Mouse (Mus musculus): Measurements from ENCODE around the gene Tsg101. TPM values are rescaled to one million over a fixed set of nuclear protein-coding genes. Genes with fewer than 3 reads are reported as not detected.

The Tsg101 gene
- polyA plus RNA-seq (2015; fragmentation: Nextera tagmentation; extraction: Ambion mirVana), result 370 and 380 TPM in 2 replicates

GRCm38 (mm10) chr7:46919551-46920176 is at the start of gene Tsg101:
Tsg101 (minus strand) TSS chr7:46919969.
- Histone ChIP-seq H3K4me2 (peak within 1 kb of the TSS; percentile 78), H3K36me3 (replicated peaks) (no peaks in the 10 kb centered on the region; the same call in 1 of the 2 replicates), H3K9ac (peak within 1 kb of the TSS; percentile 95), H3K27ac (peak within 1 kb of the TSS; percentile 95), H3K27me3 (replicated peaks) (no peaks in the 10 kb centered on the region), H3K4me1 (peaks cover 30% of the 10 kb centered on the region), H3K4me3 (peak within 1 kb of the TSS; percentile 100), H3K9me3 (no peaks in the 10 kb centered on the region)
- ATAC-seq (replicated peaks), result peak; percentile 95
- under 1% methylated on average over 71 of the region's 75 CpGs for WGBS

GRCm38 (mm10) chr7:46964070-46964469 is 44.3 kb upstream of the Tsg101 start:
- Histone ChIP-seq H3K9ac (no peak overlapping the region), H3K9me3 (no peaks in the 10 kb centered on the region), H3K4me1 (0 out of 2 replicates have a peak, but pooled peaks cover 2% of the 10 kb centered on the region), H3K4me2 (no peak overlapping the region), H3K27ac (no peak overlapping the region), H3K36me3 (replicated peaks) (no peaks in the 10 kb centered on the region), H3K27me3 (replicated peaks) (no peaks in the 10 kb centered on the region), H3K4me3 (no peak overlapping the region)
- 91% methylated on average over 7 of the region's 7 CpGs for WGBS
- no peak for ATAC-seq (replicated peaks)

- H3K9me3 ChIP-seq, result no peaks in the 10 kb centered on the region
- H3K27me3 ChIP-seq (replicated peaks), result no peaks in the 10 kb centered on the region
- no peaks in the 10 kb centered on the region for H3K36me3 ChIP-seq (replicated peaks)
- peak; percentile 63 for ATAC-seq (replicated peaks)
- 0 out of 2 replicates have a peak overlapping the region, but pooled peaks have one; percentile 34 for H3K27ac ChIP-seq
- H3K4me2 ChIP-seq, result peak overlapping the region; percentile 13
- 0% methylated on average over 9 of the region's 9 CpGs for WGBS
- no peak overlapping the region for H3K4me3 ChIP-seq
- no peak overlapping the region for H3K9ac ChIP-seq
- H3K4me1 ChIP-seq, result peaks cover 6% of the 10 kb centered on the region
Measured at GRCm38 (mm10) chr7:46962806-46963618, 43.2 kb upstream of the Tsg101 start.

- Histone ChIP-seq H3K27ac (no peak overlapping the region), H3K4me3 (no peak overlapping the region), H3K9me3 (no peaks in the 10 kb centered on the region), H3K4me1 (peaks cover 15% of the 10 kb centered on the region), H3K9ac (no peak overlapping the region), H3K27me3 (replicated peaks) (no peaks in the 10 kb centered on the region), H3K36me3 (replicated peaks) (no peaks in the 10 kb centered on the region), H3K4me2 (no peak overlapping the region)
- ATAC-seq (replicated peaks), result no peak
Measured at GRCm38 (mm10) chr7:46962132-46962531, 42.4 kb upstream of the Tsg101 start.

GRCm38 (mm10) chr7:46960991-46961390 is 41.2 kb upstream of the Tsg101 start:
- H3K9me3 ChIP-seq, result no peaks in the 10 kb centered on the region
- no peak overlapping the region for H3K9ac ChIP-seq
- H3K36me3 ChIP-seq (replicated peaks), result no peaks in the 10 kb centered on the region
- no peak overlapping the region for H3K4me2 ChIP-seq
- ATAC-seq (replicated peaks), result no peak
- H3K4me3 ChIP-seq, result no peak overlapping the region
- H3K4me1 ChIP-seq, result peaks cover 16% of the 10 kb centered on the region
- no peak overlapping the region for H3K27ac ChIP-seq
- WGBS, result 65% methylated on average over 3 of the region's 3 CpGs
- H3K27me3 ChIP-seq (replicated peaks), result no peaks in the 10 kb centered on the region

- ATAC-seq (replicated peaks), result peak; percentile 65
- Histone ChIP-seq H3K9ac (peak overlapping the region; percentile 72), H3K4me2 (peak overlapping the region; percentile 86), H3K36me3 (replicated peaks) (peaks cover 9% of the 10 kb centered on the region), H3K4me1 (peaks cover 16% of the 10 kb centered on the region), H3K4me3 (peak overlapping the region; percentile 68), H3K27ac (0 out of 2 replicates have a peak overlapping the region, but pooled peaks have one; percentile 21), H3K27me3 (replicated peaks) (no peaks in the 10 kb centered on the region), H3K9me3 (no peaks in the 10 kb centered on the region)
- 16% methylated on average over 9 of the region's 9 CpGs for WGBS
Measured at GRCm38 (mm10) chr7:46958853-46959252, 39.1 kb upstream of the Tsg101 start.

GRCm38 (mm10) chr7:46957831-46958691 is 38.3 kb upstream of the Tsg101 start, which contains the start of gene Uevld:
Uevld (minus strand) TSS chr7:46958527.
- peak within 1 kb of the TSS; percentile 72 for H3K9ac ChIP-seq
- H3K27ac ChIP-seq, result 0 out of 2 replicates have a peak within 1 kb of the TSS, but pooled peaks have one; percentile 21
- H3K4me3 ChIP-seq, result peak within 1 kb of the TSS; percentile 68
- H3K36me3 ChIP-seq (replicated peaks), result peaks cover 11% of the 10 kb centered on the region
- peak; percentile 95 for ATAC-seq (replicated peaks)
- H3K27me3 ChIP-seq (replicated peaks), result no peaks in the 10 kb centered on the region
- under 1% methylated on average over 51 of the region's 51 CpGs for WGBS
- peak within 1 kb of the TSS; percentile 86 for H3K4me2 ChIP-seq
- no peaks in the 10 kb centered on the region for H3K9me3 ChIP-seq
- peaks cover 14% of the 10 kb centered on the region for H3K4me1 ChIP-seq

GRCm38 (mm10) chr7:46935847-46936246 is 16.1 kb upstream of the Tsg101 start:
- H3K9me3 ChIP-seq, result no peaks in the 10 kb centered on the region
- H3K27me3 ChIP-seq (replicated peaks), result no peaks in the 10 kb centered on the region
- peaks cover 9% of the 10 kb centered on the region; the same call in 1 of the 2 replicates for H3K36me3 ChIP-seq (replicated peaks)
- no peak for ATAC-seq (replicated peaks)
- H3K9ac ChIP-seq, result no peak overlapping the region
- no peak overlapping the region for H3K27ac ChIP-seq
- 42% methylated on average over 4 of the region's 4 CpGs for WGBS
- H3K4me1 ChIP-seq, result no peaks in the 10 kb centered on the region
- no peak overlapping the region for H3K4me3 ChIP-seq
- H3K4me2 ChIP-seq, result no peak overlapping the region

GRCm38 (mm10) chr7:46934788-46935187 is 15.0 kb upstream of the Tsg101 start:
- Histone ChIP-seq H3K9ac (no peak overlapping the region), H3K9me3 (no peaks in the 10 kb centered on the region), H3K4me1 (no peaks in the 10 kb centered on the region), H3K27me3 (replicated peaks) (no peaks in the 10 kb centered on the region), H3K27ac (no peak overlapping the region), H3K4me3 (no peak overlapping the region), H3K4me2 (no peak overlapping the region), H3K36me3 (replicated peaks) (peaks cover 4% of the 10 kb centered on the region)
- 94% methylated on average over 8 of the region's 8 CpGs for WGBS
- ATAC-seq (replicated peaks), result no peak

GRCm38 (mm10) chr7:46931370-46931769 is 11.6 kb upstream of the Tsg101 start:
- H3K9ac ChIP-seq, result no peak overlapping the region
- 97% methylated on average over 3 of the region's 3 CpGs for WGBS
- H3K27ac ChIP-seq, result no peak overlapping the region
- no peaks in the 10 kb centered on the region for H3K4me1 ChIP-seq
- no peak overlapping the region for H3K4me2 ChIP-seq
- no peaks in the 10 kb centered on the region for H3K27me3 ChIP-seq (replicated peaks)
- peaks cover 8% of the 10 kb centered on the region for H3K36me3 ChIP-seq (replicated peaks)
- H3K4me3 ChIP-seq, result no peak overlapping the region
- no peaks in the 10 kb centered on the region for H3K9me3 ChIP-seq
- no peak for ATAC-seq (replicated peaks)

- H3K36me3 ChIP-seq (replicated peaks), result peaks cover 5% of the 10 kb centered on the region
- no peaks in the 10 kb centered on the region for H3K27me3 ChIP-seq (replicated peaks)
- H3K4me3 ChIP-seq, result no peak overlapping the region
- H3K9ac ChIP-seq, result no peak overlapping the region
- H3K4me1 ChIP-seq, result no peaks in the 10 kb centered on the region
- ATAC-seq (replicated peaks), result no peak
- H3K27ac ChIP-seq, result no peak overlapping the region
- no peak overlapping the region for H3K4me2 ChIP-seq
- 95% methylated on average over 5 of the region's 5 CpGs for WGBS
- no peaks in the 10 kb centered on the region for H3K9me3 ChIP-seq
Measured at GRCm38 (mm10) chr7:46928291-46928690, 8.5 kb upstream of the Tsg101 start.

- no peaks in the 10 kb centered on the region for H3K9me3 ChIP-seq
- peaks cover 23% of the 10 kb centered on the region for H3K4me1 ChIP-seq
- no peaks in the 10 kb centered on the region for H3K36me3 ChIP-seq (replicated peaks)
- no peaks in the 10 kb centered on the region for H3K27me3 ChIP-seq (replicated peaks)
- no peak for ATAC-seq (replicated peaks)
- 82% methylated on average over 4 of the region's 4 CpGs for WGBS
- H3K4me3 ChIP-seq, result no peak overlapping the region
- H3K4me2 ChIP-seq, result no peak overlapping the region
- H3K27ac ChIP-seq, result no peak overlapping the region
- H3K9ac ChIP-seq, result no peak overlapping the region
Measured at GRCm38 (mm10) chr7:46922075-46922474, 2.3 kb upstream of the Tsg101 start.

Data from midbrain, embryonic 15.5 days (tissue).